Mouse (Mus musculus): ENCODE data around the gene Ppp1r14a. TPM values are rescaled to one million over a fixed set of nuclear protein-coding genes. Genes with fewer than 3 reads are reported as not detected.

Gene Ppp1r14a
- total RNA-seq, 1 experiment from 2014 or later: not detected

DNA sequence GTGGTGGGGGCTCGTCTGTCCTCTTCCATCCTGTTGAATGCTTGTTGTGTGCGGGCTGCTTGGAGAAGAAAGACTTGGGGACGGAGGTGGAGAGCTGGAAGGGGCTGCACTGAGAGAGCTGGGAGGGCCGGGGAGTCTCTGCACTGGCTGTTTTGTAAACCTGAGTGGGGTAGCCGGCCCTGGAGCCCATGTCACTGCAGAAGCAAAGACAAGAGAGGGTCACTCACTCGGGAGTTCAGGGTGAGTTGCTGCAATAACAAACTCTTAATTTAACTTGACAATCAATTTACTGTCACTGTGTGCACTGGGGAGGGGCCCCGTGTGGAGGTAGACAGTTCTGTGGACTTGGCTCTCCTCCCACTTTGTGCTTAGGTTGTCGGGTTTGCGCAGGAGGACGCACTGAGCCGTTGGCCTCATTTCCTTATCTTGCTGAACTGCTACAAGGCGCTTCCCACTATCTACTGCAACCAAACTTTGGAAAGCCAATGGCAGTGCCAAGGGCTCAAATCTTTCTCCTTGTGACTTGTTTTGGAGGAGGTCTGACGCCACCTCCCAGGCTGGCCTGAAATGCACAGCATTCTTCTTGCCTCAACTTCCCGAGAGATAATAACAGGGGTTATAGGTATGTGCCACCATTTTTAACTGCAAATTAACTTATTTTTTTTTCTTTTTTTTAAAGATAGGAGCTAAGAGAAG lies 50.0 kb downstream of the Ppp1r14a start:
- ATAC-seq (replicated peaks in 1 of 2; ENCODE audit: insufficient read depth in 1 of 2, low FRiP score in 2 of 2, low TSS enrichment in 1 of 2, low read depth in 1 of 2, poor library complexity in 2 of 2, severe bottlenecking in 2 of 2): peak; percentile 33 to 42; a peak in 1 of 4 replicates

DNA sequence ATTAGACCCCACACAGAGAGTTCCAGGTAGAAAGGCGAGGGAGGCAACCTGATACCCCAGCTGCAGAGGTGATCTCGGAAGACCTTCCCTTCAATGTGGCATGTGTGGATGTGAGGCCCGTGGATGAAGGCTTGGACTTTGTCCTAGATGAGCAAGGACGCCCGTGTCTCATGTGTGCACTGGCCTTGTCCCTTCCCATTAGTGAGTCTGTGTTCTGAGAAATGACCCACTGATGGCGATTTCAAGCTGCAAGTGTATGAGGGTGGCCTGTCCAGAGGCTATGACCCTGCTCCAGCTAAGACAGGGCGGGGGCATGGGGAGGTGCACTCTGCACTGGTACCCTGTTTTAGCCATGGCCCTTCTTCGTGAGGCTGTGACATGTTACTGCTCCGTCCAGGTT lies 51.1 kb downstream of the Ppp1r14a start:
- ATAC-seq (replicated peaks in 1 of 2; ENCODE audit: insufficient read depth in 1 of 2, low FRiP score in 2 of 2, low TSS enrichment in 1 of 2, low read depth in 1 of 2, poor library complexity in 2 of 2, severe bottlenecking in 2 of 2): no peak

DNA sequence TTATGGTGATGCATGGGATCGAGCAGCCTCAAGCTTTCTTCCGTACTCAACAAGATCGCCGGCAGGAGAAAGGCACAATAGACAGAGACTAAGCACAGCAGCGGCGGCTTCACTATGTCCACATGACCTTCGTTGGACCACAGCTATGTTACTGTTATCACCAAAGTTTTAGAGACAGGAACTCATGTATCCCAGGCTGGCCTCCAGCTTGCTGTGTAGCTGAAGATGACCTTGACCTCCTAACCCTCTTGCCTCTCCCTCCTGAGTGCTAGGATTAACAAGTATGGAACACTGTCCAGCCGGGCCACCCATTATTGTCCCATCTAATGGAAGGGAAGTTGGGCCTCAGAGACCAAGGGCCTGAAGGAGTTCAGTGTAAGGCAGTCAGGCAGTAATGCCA lies 51.7 kb downstream of the Ppp1r14a start:
- ATAC-seq (replicated peaks in 1 of 2; ENCODE audit: insufficient read depth in 1 of 2, low FRiP score in 2 of 2, low TSS enrichment in 1 of 2, low read depth in 1 of 2, poor library complexity in 2 of 2, severe bottlenecking in 2 of 2): no peak

DNA sequence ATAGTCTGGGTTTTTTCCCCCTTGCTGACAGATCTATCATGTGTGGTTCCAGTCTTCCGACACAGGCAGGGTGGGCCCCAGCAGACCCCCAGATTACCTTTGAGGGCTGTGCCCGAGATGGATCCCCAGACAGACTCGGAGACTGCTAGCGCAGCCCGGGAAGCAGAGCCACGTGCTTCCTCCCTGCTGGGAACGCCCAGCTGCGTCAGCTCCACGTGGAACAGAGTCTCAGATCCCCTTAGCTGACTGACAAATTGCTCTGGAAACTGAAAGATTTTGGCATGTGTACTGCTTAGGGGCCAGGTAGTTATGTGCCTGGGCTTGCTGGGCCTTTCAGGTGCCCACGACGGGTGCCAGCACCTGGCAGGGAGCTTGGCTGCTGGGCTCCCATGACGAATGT lies 52.6 kb downstream of the Ppp1r14a start:
- ATAC-seq (replicated peaks in 1 of 2; ENCODE audit: insufficient read depth in 1 of 2, low FRiP score in 2 of 2, low TSS enrichment in 1 of 2, low read depth in 1 of 2, poor library complexity in 2 of 2, severe bottlenecking in 2 of 2): no peak

DNA sequence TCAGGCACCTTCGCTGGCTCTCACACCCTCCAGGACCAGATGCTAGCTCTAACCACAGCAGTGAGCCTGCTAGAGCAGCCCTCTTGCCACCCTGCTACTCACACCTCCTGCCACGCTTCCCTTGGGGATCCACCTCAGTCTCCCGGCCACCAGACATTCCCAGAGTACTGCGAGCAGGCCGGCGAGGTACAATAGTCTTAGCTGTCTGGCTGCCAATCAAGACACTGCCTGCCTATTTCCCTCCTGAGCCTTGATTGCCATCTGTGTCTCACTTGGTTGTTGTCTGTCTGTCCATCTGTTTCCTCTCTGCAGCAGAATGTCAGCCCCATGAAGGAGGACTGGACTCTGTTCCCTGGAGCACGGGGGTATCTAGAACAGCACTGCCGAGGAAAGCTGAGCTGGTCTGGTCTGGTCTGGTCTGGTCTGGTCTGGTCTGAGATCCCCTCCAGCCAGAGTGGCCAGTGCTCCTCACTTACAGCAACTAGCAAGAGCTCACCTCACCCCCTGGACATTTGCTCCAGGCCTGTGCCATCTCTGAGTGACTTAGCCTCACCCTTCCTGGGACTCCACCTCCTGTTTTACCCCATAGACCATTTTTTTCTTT lies 53.5 kb downstream of the Ppp1r14a start:
- ATAC-seq (replicated peaks in 1 of 2; ENCODE audit: insufficient read depth in 1 of 2, low FRiP score in 2 of 2, low TSS enrichment in 1 of 2, low read depth in 1 of 2, poor library complexity in 2 of 2, severe bottlenecking in 2 of 2): no peak

Other genes starting within 250 kb of the Ppp1r14a start
- gene Ryr1, start 164.1 kb upstream of the Ppp1r14a start, total RNA-seq (2017): 0.19 and 0.25 TPM in 2 replicates
- 1.9 and 8.8 TPM in 2 replicates for gene Rasgrp4, start 154.5 kb upstream of the Ppp1r14a start, total RNA-seq (2017)
- 26.5 and 29.1 TPM in 2 replicates for gene Fam98c, start 133.1 kb upstream of the Ppp1r14a start, total RNA-seq (2017)
- 0.63 and 1.5 TPM in 2 replicates for gene Ggn, start 119.1 kb upstream of the Ppp1r14a start, total RNA-seq (2017)
- gene Spred3, start 118.9 kb upstream of the Ppp1r14a start, total RNA-seq (2017): 5.3 and 5.6 TPM in 2 replicates
- gene Psmd8, start 108.6 kb upstream of the Ppp1r14a start, total RNA-seq (2017): 141 and 144 TPM in 2 replicates
- 0.79 and 1.3 TPM in 2 replicates for gene Catsperg1, start 75.3 kb upstream of the Ppp1r14a start, total RNA-seq (2017)
- gene Kcnk6, start 56.8 kb upstream of the Ppp1r14a start, total RNA-seq (2017): 2.3 and 2.8 TPM in 2 replicates
- 17.8 and 19.9 TPM in 2 replicates for gene Yif1b, start 51.0 kb upstream of the Ppp1r14a start, total RNA-seq (2017)
- gene 2200002D01Rik, start 40.8 kb upstream of the Ppp1r14a start, total RNA-seq (2017): 0.55 and 1.1 TPM in 2 replicates
- 37.8 and 43.6 TPM in 2 replicates for gene Spint2, start 7.4 kb upstream of the Ppp1r14a start, total RNA-seq (2017)
- 0.05 and 0.38 TPM in 2 replicates for gene Dpf1, start 14.6 kb downstream of the Ppp1r14a start, total RNA-seq (2017)
- 10.7 and 15.5 TPM in 2 replicates for gene Sipa1l3, start 229.3 kb downstream of the Ppp1r14a start, total RNA-seq (2017)

All from hematopoietic stem cell, adult 5-6 weeks (primary cell).